Mouse (Mus musculus) testis, adult 2 months (tissue): ENCODE data around the gene Ovca2.

ENCODE experiments used
- CTCF ChIP-seq: fragments of 200-500 bp; IDR thresholded peaks from 2 replicates; pipeline ENCODE4 v1.5.1; 2012; ENCODE audit warnings: low read depth, mild to moderate bottlenecking, inconsistent platforms, low read length, moderate library complexity; ENCODE audit not compliant: control insufficient read depth, insufficient read depth, insufficient replicate concordance
- POLR2A ChIP-seq: fragments of 200-500 bp; IDR thresholded peaks from 2 replicates; pipeline ENCODE4 v1.6.1; 2012; ENCODE audit warnings: low read depth, mild to moderate bottlenecking, inconsistent platforms, low read length, moderate library complexity; ENCODE audit not compliant: control insufficient read depth

DNA sequence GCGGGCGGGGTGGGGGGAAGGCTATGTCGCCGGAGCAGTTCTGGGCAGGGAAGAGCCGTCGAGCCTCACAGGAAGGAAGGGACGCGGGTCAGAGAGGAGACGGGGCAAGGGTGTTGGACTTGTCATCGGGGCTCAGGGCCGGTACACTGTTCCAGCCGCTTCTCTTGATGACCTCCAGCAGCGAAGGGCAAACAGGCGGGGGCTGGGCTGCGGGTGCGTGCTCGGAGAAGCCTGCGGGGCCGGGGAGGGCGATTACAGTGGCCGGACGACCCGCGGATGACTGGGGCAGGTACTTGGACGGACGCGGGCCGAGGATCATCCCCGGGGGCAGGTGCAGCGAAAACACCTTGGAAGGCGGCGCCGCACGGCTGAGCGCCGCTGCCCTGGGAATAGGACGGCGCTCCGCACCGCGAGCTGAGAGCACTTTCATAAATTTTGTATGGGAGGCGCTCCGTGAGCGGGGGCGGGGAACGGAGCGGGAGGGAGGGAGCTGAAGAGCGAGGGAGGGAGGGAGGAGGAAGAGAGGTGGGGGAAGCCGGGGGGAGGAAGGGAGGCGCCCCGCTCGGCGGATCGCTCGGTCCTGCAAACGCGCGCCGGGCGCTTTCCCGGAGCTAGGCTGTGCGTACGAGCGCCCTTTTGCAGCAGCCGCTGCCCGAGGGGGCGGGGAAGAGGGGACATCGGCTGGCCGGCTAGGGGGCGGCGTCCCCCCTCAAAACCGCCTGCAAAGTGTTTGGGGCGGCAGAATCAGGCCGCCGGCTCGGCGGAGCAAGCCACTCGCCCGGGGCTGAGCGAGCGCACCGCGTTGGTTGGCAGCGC, 14.8 kb upstream of the Ovca2 start, which contains the start of gene Rtn4rl1:
- TF ChIP-seq CTCF, result no peak
- TF ChIP-seq POLR2A, result no peak
